Mouse (Mus musculus) neural tube, embryonic 14.5 days (tissue): ENCODE measurements around the gene Fh1. TPM values are rescaled to one million over a fixed set of nuclear protein-coding genes. Genes with fewer than 3 reads are reported as not detected.

ENCODE experiments used
- ATAC-seq: fragments of 200-750 bp; cut with Nextera tagmentation; 2 replicates; pipeline ENCODE4 v1.8.0; 2017; ENCODE audit warnings: low read depth, mild to moderate bottlenecking, moderate TSS enrichment, moderate library complexity
- H3K27ac ChIP-seq: fragments of 300-500 bp; sonication (generic); 2 replicates; pipeline ENCODE4 v1.5.1; 2014; ENCODE audit warnings: low read depth, mild to moderate bottlenecking, control low read depth, low read length, moderate library complexity, mixed read lengths
- H3K27me3 ChIP-seq: fragments of 300-500 bp; sonication (generic); 2 replicates; pipeline ENCODE4 v1.6.1; 2014; ENCODE audit warnings: low read length; ENCODE audit not compliant: control insufficient read depth, insufficient read depth
- H3K36me3 ChIP-seq: fragments of 300-500 bp; sonication (generic); 2 replicates; pipeline ENCODE4 v1.6.1; 2014; ENCODE audit warnings: low read length, mixed read lengths; ENCODE audit not compliant: control insufficient read depth, insufficient read depth
- H3K4me1 ChIP-seq: fragments of 300-500 bp; sonication (generic); 2 replicates; pipeline ENCODE4 v1.6.1; 2014; ENCODE audit warnings: low read length; ENCODE audit not compliant: control insufficient read depth, insufficient read depth
- H3K4me2 ChIP-seq: fragments of 300-500 bp; sonication (generic); 2 replicates; pipeline ENCODE4 v1.6.1; 2014; ENCODE audit warnings: mild to moderate bottlenecking, low read depth, low read length, control low read depth
- H3K4me3 ChIP-seq: fragments of 300-500 bp; sonication (generic); 2 replicates; pipeline ENCODE4 v1.5.1; 2014; ENCODE audit warnings: low read depth, low read length, control low read depth, mixed read lengths
- H3K9ac ChIP-seq: fragments of 300-500 bp; sonication (generic); replicated peaks from 2 replicates; pipeline ENCODE4 v1.6.1; 2014; ENCODE audit warnings: low read depth, mild to moderate bottlenecking, control low read depth, low read length, mixed read lengths
- H3K9me3 ChIP-seq: fragments of 300-500 bp; sonication (generic); 2 replicates; pipeline ENCODE4 v1.6.1; 2016; ENCODE audit warnings: low read length; ENCODE audit not compliant: control insufficient read depth
- WGBS: fragments of 180-500 bp; shearing (Covaris S2); extraction: QIAGEN DNeasy Blood & Tissue Kit; methylation state at CpG from one replicate; pipeline ENCODE4 v1.1.7; 2014; 5-methylcytosine and 5-hydroxymethylcytosine counted together
- polyA plus RNA-seq: library from polyadenylated mRNA; unstranded; fragments of >200 nt; fragmentation: Nextera tagmentation; extraction: Ambion mirVana; gene quantifications from 2 replicates; pipeline ENCODE4 v1.2.1, GENCODE M21; 2014

Gene Fh1
- polyA plus RNA-seq, 1 experiment from 2014 or later: 117 TPM

- no peak overlapping the region for H3K27ac ChIP-seq
- H3K27me3 ChIP-seq: no peaks in the 10 kb centered on the region
- no peak overlapping the region for H3K4me3 ChIP-seq
- H3K4me2 ChIP-seq: no peak overlapping the region
- no peaks in the 10 kb centered on the region for H3K36me3 ChIP-seq
- 93% methylated on average over 6 of the region's 6 CpGs for WGBS
- peaks cover 5% of the 10 kb centered on the region; the same call in 1 of the 2 replicates for H3K4me1 ChIP-seq
- no peak for ATAC-seq
- H3K9me3 ChIP-seq: no peaks in the 10 kb centered on the region
- no peak overlapping the region for H3K9ac ChIP-seq
These were observed 3.8 kb upstream of the Fh1 start for GRCm38 (mm10) chr1:175629248-175629647.

GRCm38 (mm10) chr1:175625990-175626692 is 706 bp upstream of the Fh1 start:
- Histone ChIP-seq H3K4me2 (peak overlapping the region; percentile 60), H3K36me3 (no peaks in the 10 kb centered on the region), H3K27ac (peak overlapping the region; percentile 60; the same call in 1 of the 2 replicates), H3K9ac (no peak overlapping the region; the same call in 1 of the 2 replicates), H3K9me3 (no peaks in the 10 kb centered on the region), H3K4me1 (peaks cover 10% of the 10 kb centered on the region; the same call in 1 of the 2 replicates), H3K4me3 (peak overlapping the region; percentile 82), H3K27me3 (no peaks in the 10 kb centered on the region)
- ATAC-seq: peak; percentile 72
- 87% methylated on average over 1 of the region's 1 CpGs for WGBS

GRCm38 (mm10) chr1:175623656-175624055 is 1.8 kb downstream of the Fh1 start:
- Histone ChIP-seq H3K4me2 (no peak overlapping the region), H3K9me3 (no peaks in the 10 kb centered on the region), H3K9ac (no peak overlapping the region), H3K27me3 (no peaks in the 10 kb centered on the region), H3K4me3 (no peak overlapping the region), H3K4me1 (peaks cover 10% of the 10 kb centered on the region; the same call in 1 of the 2 replicates), H3K27ac (no peak overlapping the region), H3K36me3 (no peaks in the 10 kb centered on the region)
- ATAC-seq: no peak
- WGBS: 87% methylated on average over 6 of the region's 6 CpGs

- H3K4me3 ChIP-seq: no peak within 1 kb of the TSS
These were observed 5.5 kb downstream of the Fh1 start, which contains the start of gene Kmo for GRCm38 (mm10) chr1:175619814-175620431. TSS of gene Kmo (plus strand) at chr1:175620381.

GRCm38 (mm10) chr1:175614992-175615391 is 10.4 kb downstream of the Fh1 start:
- ATAC-seq: no peak
- 92% methylated on average over 9 of the region's 9 CpGs for whole genome bisulfite sequencing
- no peaks in the 10 kb centered on the region for H3K27me3 ChIP-seq
- H3K9me3 ChIP-seq: no peaks in the 10 kb centered on the region
- no peak overlapping the region for H3K9ac ChIP-seq
- H3K4me3 ChIP-seq: no peak overlapping the region
- no peaks in the 10 kb centered on the region for H3K4me1 ChIP-seq
- no peak overlapping the region for H3K4me2 ChIP-seq
- H3K36me3 ChIP-seq: peaks cover 25% of the 10 kb centered on the region
- no peak overlapping the region for H3K27ac ChIP-seq

More at GRCm38 (mm10) chr1:175619814-175620431, 5.5 kb downstream of the Fh1 start, which contains the start of gene Kmo:
- Histone ChIP-seq H3K9ac (no peak within 1 kb of the TSS), H3K4me2 (no peak within 1 kb of the TSS), H3K27me3 (no peaks in the 10 kb centered on the region), H3K9me3 (no peaks in the 10 kb centered on the region), H3K27ac (no peak within 1 kb of the TSS), H3K36me3 (peaks cover 10% of the 10 kb centered on the region; the same call in 1 of the 2 replicates), H3K4me1 (peaks cover 10% of the 10 kb centered on the region; the same call in 1 of the 2 replicates)
- WGBS: 92% methylated on average over 13 of the region's 13 CpGs
- ATAC-seq: no peak

GRCm38 (mm10) chr1:175608708-175609107 is 16.7 kb downstream of the Fh1 start:
- no peak overlapping the region for H3K9ac ChIP-seq
- H3K36me3 ChIP-seq: peaks cover 42% of the 10 kb centered on the region
- H3K4me3 ChIP-seq: no peak overlapping the region
- H3K4me1 ChIP-seq: no peaks in the 10 kb centered on the region
- 96% methylated on average over 3 of the region's 3 CpGs for WGBS
- H3K27me3 ChIP-seq: no peaks in the 10 kb centered on the region
- no peaks in the 10 kb centered on the region for H3K9me3 ChIP-seq
- no peak for ATAC-seq
- no peak overlapping the region for H3K4me2 ChIP-seq
- no peak overlapping the region for H3K27ac ChIP-seq

- H3K4me3 ChIP-seq: no peak overlapping the region
- no peak for ATAC-seq
- no peaks in the 10 kb centered on the region for H3K9me3 ChIP-seq
- H3K27ac ChIP-seq: no peak overlapping the region
- H3K9ac ChIP-seq: no peak overlapping the region
- peaks cover 40% of the 10 kb centered on the region for H3K36me3 ChIP-seq
- 92% methylated on average over 18 of the region's 18 CpGs for WGBS
- H3K4me2 ChIP-seq: no peak overlapping the region
- no peaks in the 10 kb centered on the region for H3K4me1 ChIP-seq
- H3K27me3 ChIP-seq: no peaks in the 10 kb centered on the region
These were observed 17.4 kb downstream of the Fh1 start for GRCm38 (mm10) chr1:175607838-175608585.

GRCm38 (mm10) chr1:175607308-175607707 is 18.1 kb downstream of the Fh1 start:
- Histone ChIP-seq H3K27ac (no peak overlapping the region), H3K9me3 (no peaks in the 10 kb centered on the region), H3K27me3 (no peaks in the 10 kb centered on the region), H3K4me1 (no peaks in the 10 kb centered on the region), H3K9ac (no peak overlapping the region), H3K36me3 (peaks cover 43% of the 10 kb centered on the region), H3K4me3 (no peak overlapping the region), H3K4me2 (no peak overlapping the region)
- WGBS: 92% methylated on average over 6 of the region's 6 CpGs
- ATAC-seq: no peak
